Mouse (Mus musculus) G1E (cell line): ENCODE measurements around the gene Tmem116.
A peak's percentile ranks its signal among the peaks of the same experiment; 100 is the strongest.

Experiments
- CTCF ChIP-seq: IDR thresholded peaks from 2 replicates; pipeline ENCODE4 v1.5.1; 2012; ENCODE audit warnings: low read depth, low read length, inconsistent platforms, mixed read lengths
- GATA1 ChIP-seq: IDR thresholded peaks from 2 replicates; pipeline ENCODE4 v1.6.1; 2012; ENCODE audit warnings: borderline replicate concordance, low read length, inconsistent platforms, mixed read lengths
- GATA2 ChIP-seq: IDR thresholded peaks from 2 replicates; pipeline ENCODE4 v1.6.1; 2012; ENCODE audit warnings: low read depth, low read length, inconsistent platforms, borderline replicate concordance
- POLR2AphosphoS5 ChIP-seq: IDR thresholded peaks from 2 replicates; pipeline ENCODE4 v1.6.1; 2012; ENCODE audit warnings: low read depth, low read length, inconsistent platforms; ENCODE audit not compliant: insufficient replicate concordance
- TAL1 ChIP-seq: conservative IDR thresholded peaks from 2 replicates; pipeline ENCODE4 v1.6.1; 2012; ENCODE audit warnings: low read depth, low read length, inconsistent platforms, mixed read lengths

DNA sequence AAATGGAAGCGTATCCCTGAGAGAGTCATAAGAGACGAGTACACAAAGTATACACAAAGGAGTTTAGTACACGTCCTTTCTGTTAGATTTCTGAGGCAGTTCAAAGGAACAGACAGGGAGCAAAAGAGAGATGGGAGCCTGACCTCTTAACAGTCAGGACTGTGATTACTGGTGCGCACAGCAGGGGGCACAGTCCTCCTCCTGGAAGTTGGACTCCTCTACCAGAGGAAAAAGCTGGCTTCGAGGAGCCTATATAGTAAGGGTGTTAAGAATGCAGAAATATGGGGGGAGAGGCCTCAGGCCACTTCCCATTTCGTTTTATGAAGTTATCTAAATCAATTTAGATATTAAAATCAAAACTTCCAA, 94.8 kb downstream of the Tmem116 start:
- TF ChIP-seq CTCF (0 out of 2 replicates have a peak, but pooled peaks have one; percentile 5), GATA1 (no peak), GATA2 (no peak), POLR2AphosphoS5 (no peak), TAL1 (no peak)
